Mouse (Mus musculus) heart, postnatal 0 days (tissue): ENCODE data around the gene Pax5. TPM values are rescaled to one million over a fixed set of nuclear protein-coding genes. Genes with fewer than 3 reads are reported as not detected.

Experiments used
- ATAC-seq: fragments of 200-750 bp; cut with Nextera tagmentation; 2 replicates; pipeline ENCODE4 v1.8.0; 2017; ENCODE audit warnings: low read depth, moderate number of reproducible peaks, moderate library complexity; ENCODE audit not compliant: insufficient read depth
- DNase-seq: peaks from one replicate; pipeline ENCODE4 v3.0.0-alpha.2; 2016; ENCODE audit warnings: low spot score
- H3K27ac ChIP-seq: fragments of 300-500 bp; sonication (generic); 2 replicates; pipeline ENCODE4 v1.5.1; 2014; ENCODE audit warnings: low read depth, mild to moderate bottlenecking
- H3K27me3 ChIP-seq: fragments of 300-500 bp; sonication (generic); 2 replicates; pipeline ENCODE4 v1.6.1; 2014; ENCODE audit warnings: low read length, mixed read lengths; ENCODE audit not compliant: control insufficient read depth, insufficient read depth
- H3K36me3 ChIP-seq: fragments of 300-500 bp; sonication (generic); replicated peaks from 2 replicates; pipeline ENCODE4 v1.6.1; 2014; ENCODE audit warnings: low read length, mixed read lengths; ENCODE audit not compliant: control insufficient read depth, insufficient read depth
- H3K4me1 ChIP-seq: fragments of 300-500 bp; sonication (generic); 2 replicates; pipeline ENCODE4 v1.6.1; 2014; ENCODE audit warnings: antibody characterized with exemption; ENCODE audit not compliant: control insufficient read depth, insufficient read depth
- H3K4me2 ChIP-seq: fragments of 300-500 bp; sonication (generic); 2 replicates; pipeline ENCODE4 v1.6.1; 2014; ENCODE audit warnings: low read depth, mild to moderate bottlenecking, low read length, moderate library complexity
- H3K4me3 ChIP-seq: fragments of 300-500 bp; sonication (generic); 2 replicates; pipeline ENCODE4 v1.5.1; 2014; ENCODE audit warnings: low read depth, low read length
- H3K9ac ChIP-seq: fragments of 300-500 bp; sonication (generic); replicated peaks from 2 replicates; pipeline ENCODE4 v1.6.1; 2014; ENCODE audit warnings: low read depth, low read length, mixed read lengths
- H3K9me3 ChIP-seq: fragments of 300-500 bp; sonication (generic); replicated peaks from 2 replicates; pipeline ENCODE4 v1.6.1; 2016; ENCODE audit warnings: low read length; ENCODE audit not compliant: control insufficient read depth
- CTCF ChIP-seq: IDR thresholded peaks from 2 replicates; pipeline ENCODE4 v1.5.1; 2016; ENCODE audit warnings: antibody characterized with exemption, control low read depth, low read depth
- EP300 ChIP-seq: IDR thresholded peaks from 2 replicates; pipeline ENCODE4 v1.6.1; 2016; ENCODE audit warnings: antibody characterized with exemption, low read depth
- WGBS: fragments of 180-500 bp; shearing (Covaris S2); extraction: QIAGEN DNeasy Blood & Tissue Kit; methylation state at CpG from one replicate; pipeline ENCODE4 v1.1.7; 2014; 5-methylcytosine and 5-hydroxymethylcytosine counted together
- polyA plus RNA-seq: library from polyadenylated mRNA; unstranded; fragments of >200 nt; fragmentation: Nextera tagmentation; extraction: Ambion mirVana; gene quantifications from 2 replicates; pipeline ENCODE4 v1.2.1, GENCODE M21; 2015
- total RNA-seq: library from RNA; depleted of rRNA; stranded (reverse); fragments of >200 nt; gene quantifications from 2 replicates; pipeline ENCODE4 v1.2.3, GENCODE M21; 2014; ENCODE audit warnings: low replicate concordance

Gene Pax5
- total and polyA plus RNA-seq, 2 experiments from 2014 or later = not detected

- Histone ChIP-seq H3K4me2 (no peak overlapping the region), H3K36me3 (no peaks in the 10 kb centered on the region), H3K9ac (no peak overlapping the region), H3K4me1 (peaks cover 21% of the 10 kb centered on the region), H3K4me3 (no peak overlapping the region), H3K27me3 (no peaks in the 10 kb centered on the region), H3K27ac (no peak overlapping the region), H3K9me3 (no peaks in the 10 kb centered on the region)
- TF ChIP-seq CTCF = no peak
- TF ChIP-seq EP300 = no peak
- DNase-seq (no peak), ATAC-seq (no peak)
- WGBS = 26% methylated on average over 5 of the region's 5 CpGs
These were observed 108.0 kb downstream of the Pax5 start for GRCm38 (mm10) chr4:44602257-44602801.

GRCm38 (mm10) chr4:44601370-44601769, 108.9 kb downstream of the Pax5 start:
- no peak overlapping the region for H3K4me3 ChIP-seq
- H3K9ac ChIP-seq = no peak overlapping the region
- no peak for TF ChIP-seq CTCF
- TF ChIP-seq EP300 = no peak
- WGBS = 57% methylated on average over 8 of the region's 8 CpGs
- ATAC-seq (no peak), DNase-seq (no peak)
- no peaks in the 10 kb centered on the region for H3K27me3 ChIP-seq
- H3K4me1 ChIP-seq = peaks cover 21% of the 10 kb centered on the region
- no peak overlapping the region for H3K27ac ChIP-seq
- H3K9me3 ChIP-seq = no peaks in the 10 kb centered on the region
- no peak overlapping the region for H3K4me2 ChIP-seq
- H3K36me3 ChIP-seq = no peaks in the 10 kb centered on the region

GRCm38 (mm10) chr4:44600875-44601274, 109.4 kb downstream of the Pax5 start:
- TF ChIP-seq EP300 = no peak
- no peak for TF ChIP-seq CTCF
- no peak overlapping the region for H3K9ac ChIP-seq
- ATAC-seq (no peak), DNase-seq (no peak)
- WGBS = 31% methylated on average over 5 of the region's 5 CpGs
- no peak overlapping the region for H3K4me2 ChIP-seq
- no peak overlapping the region for H3K27ac ChIP-seq
- H3K27me3 ChIP-seq = no peaks in the 10 kb centered on the region
- no peaks in the 10 kb centered on the region for H3K9me3 ChIP-seq
- H3K36me3 ChIP-seq = no peaks in the 10 kb centered on the region
- no peak overlapping the region for H3K4me3 ChIP-seq
- peaks cover 21% of the 10 kb centered on the region for H3K4me1 ChIP-seq

- ATAC-seq (no peak), DNase-seq (no peak)
- no peak for TF ChIP-seq CTCF
- no peak for TF ChIP-seq EP300
- WGBS = 34% methylated on average over 9 of the region's 9 CpGs
- Histone ChIP-seq H3K9me3 (no peaks in the 10 kb centered on the region), H3K4me1 (peaks cover 15% of the 10 kb centered on the region; the same call in 1 of the 2 replicates), H3K27me3 (no peaks in the 10 kb centered on the region), H3K27ac (no peak overlapping the region), H3K9ac (no peak overlapping the region), H3K4me3 (no peak overlapping the region), H3K36me3 (no peaks in the 10 kb centered on the region), H3K4me2 (no peak overlapping the region)
These were observed 112.3 kb downstream of the Pax5 start for GRCm38 (mm10) chr4:44597965-44598364.

- TF ChIP-seq CTCF = no peak
- no peak for TF ChIP-seq EP300
- H3K4me3 ChIP-seq = no peak overlapping the region
- H3K27ac ChIP-seq = no peak overlapping the region
- ATAC-seq (no peak), DNase-seq (no peak)
- H3K9ac ChIP-seq = no peak overlapping the region
- no peaks in the 10 kb centered on the region for H3K9me3 ChIP-seq
- H3K27me3 ChIP-seq = no peaks in the 10 kb centered on the region
- no peak overlapping the region for H3K4me2 ChIP-seq
- H3K4me1 ChIP-seq = no peaks in the 10 kb centered on the region
- no peaks in the 10 kb centered on the region for H3K36me3 ChIP-seq
- 69% methylated on average over 2 of the region's 2 CpGs for WGBS
These were observed 117.2 kb downstream of the Pax5 start for GRCm38 (mm10) chr4:44593091-44593490.

GRCm38 (mm10) chr4:44582687-44583086, 127.6 kb downstream of the Pax5 start:
- Histone ChIP-seq H3K27me3 (no peaks in the 10 kb centered on the region), H3K9ac (no peak overlapping the region), H3K36me3 (no peaks in the 10 kb centered on the region), H3K4me1 (no peaks in the 10 kb centered on the region), H3K4me2 (no peak overlapping the region), H3K9me3 (no peaks in the 10 kb centered on the region), H3K27ac (no peak overlapping the region), H3K4me3 (no peak overlapping the region)
- DNase-seq = no peak
- WGBS = 28% methylated on average over 4 of the region's 4 CpGs
- no peak for ATAC-seq
- TF ChIP-seq CTCF = no peak
- no peak for TF ChIP-seq EP300
